Mouse (Mus musculus) effector memory CD4-positive, alpha-beta T cell, adult 5 months (primary cell): Measurements from ENCODE around the gene Vmn2r100. TPM values are rescaled to one million over a fixed set of nuclear protein-coding genes. Genes with fewer than 3 reads are reported as not detected.

ENCODE experiments used
- polyA plus RNA-seq: library from polyadenylated mRNA; unstranded; fragments of 100-300 nt; shearing (Covaris generic); gene quantifications from one replicate; pipeline ENCODE4 v1.2.1, GENCODE M21; 2017

Gene Vmn2r100
- 0.12 TPM for polyA plus RNA-seq

GRCm38 (mm10) chr17:19504432-19504831 is at the start of gene Vmn2r100:
Gene Vmn2r100 (plus strand): TSS chr17:19504732.

GRCm38 (mm10) chr17:19576927-19577326 is 72.4 kb downstream of the Vmn2r100 start, which contains the start of gene Vmn2r101:
Gene Vmn2r101 (plus strand): TSS chr17:19577227.

Other genes starting within 250 kb of the Vmn2r100 start
- gene Vmn2r99, start 142.8 kb upstream of the Vmn2r100 start, polyA plus RNA-seq: 0.06 TPM
- gene Vmn2r101, start 72.5 kb downstream of the Vmn2r100 start, polyA plus RNA-seq: not detected
- 0.04 TPM for gene Vmn2r102, start 155.6 kb downstream of the Vmn2r100 start, polyA plus RNA-seq